Mouse (Mus musculus): ENCODE results near the gene Hmgcs1. TPM values are rescaled to one million over a fixed set of nuclear protein-coding genes. Genes with fewer than 3 reads are reported as not detected.
"Not testable (repeated sequence)": the region's sequence is repeated elsewhere in the genome, so short reads cannot be mapped to it uniquely, and the experiment has no call there.

Hmgcs1 gene
- polyA plus RNA-seq, 1 experiment from 2014 or later = 79.0 TPM

- no peak overlapping the region for H3K4me2 ChIP-seq (ENCODE audit: low read depth, low read length)
- no peaks in the 10 kb centered on the region for H3K4me1 ChIP-seq (ENCODE audit: control insufficient read depth, insufficient read depth, low read length)
- H3K36me3 ChIP-seq (ENCODE audit: control insufficient read depth, insufficient read depth) = no peaks in the 10 kb centered on the region
- H3K27me3 ChIP-seq (ENCODE audit: control insufficient read depth, insufficient read depth, low read length) = no peaks in the 10 kb centered on the region
- no peak overlapping the region for H3K27ac ChIP-seq (ENCODE audit: low read length)
- H3K4me3 ChIP-seq (ENCODE audit: low read length) = no peak overlapping the region
- H3K9me3 ChIP-seq (replicated peaks; ENCODE audit: control insufficient read depth, low read length) = no peaks in the 10 kb centered on the region
- 73% methylated on average over 6 of the region's 6 CpGs for WGBS
- no peak for ATAC-seq (replicated peaks; ENCODE audit: extremely low read depth, insufficient read depth, low FRiP score)
- no peak overlapping the region for H3K9ac ChIP-seq (ENCODE audit: low read length)
Measured at GRCm38 (mm10) chr13:119656846-119657416, 33.2 kb upstream of the Hmgcs1 start.

- not testable (repeated sequence) for H3K27me3 ChIP-seq (ENCODE audit: control insufficient read depth, insufficient read depth, low read length); H3K9me3 ChIP-seq (replicated peaks; ENCODE audit: control insufficient read depth, low read length); H3K9ac ChIP-seq (ENCODE audit: low read length); H3K4me2 ChIP-seq (ENCODE audit: low read depth, low read length); H3K4me3 ChIP-seq (ENCODE audit: low read length); H3K27ac ChIP-seq (ENCODE audit: low read length); ATAC-seq (replicated peaks; ENCODE audit: extremely low read depth, insufficient read depth, low FRiP score); H3K36me3 ChIP-seq (ENCODE audit: control insufficient read depth, insufficient read depth); H3K4me1 ChIP-seq (ENCODE audit: control insufficient read depth, insufficient read depth, low read length)
- WGBS = 82% methylated on average over 4 of the region's 9 CpGs
Measured at GRCm38 (mm10) chr13:119661420-119661819, 28.8 kb upstream of the Hmgcs1 start.

- Histone ChIP-seq H3K9me3 (replicated peaks; ENCODE audit: control insufficient read depth, low read length) (no peaks in the 10 kb centered on the region), H3K27me3 (ENCODE audit: control insufficient read depth, insufficient read depth, low read length) (no peaks in the 10 kb centered on the region), H3K9ac (ENCODE audit: low read length) (no peak overlapping the region), H3K4me2 (ENCODE audit: low read depth, low read length) (no peak overlapping the region), H3K27ac (ENCODE audit: low read length) (no peak overlapping the region), H3K4me3 (ENCODE audit: low read length) (no peak overlapping the region), H3K36me3 (ENCODE audit: control insufficient read depth, insufficient read depth) (no peaks in the 10 kb centered on the region), H3K4me1 (ENCODE audit: control insufficient read depth, insufficient read depth, low read length) (no peaks in the 10 kb centered on the region)
- ATAC-seq (replicated peaks; ENCODE audit: extremely low read depth, insufficient read depth, low FRiP score) = no peak
- WGBS = 75% methylated on average over 8 of the region's 8 CpGs
Measured at GRCm38 (mm10) chr13:119678794-119679193, 11.4 kb upstream of the Hmgcs1 start.

GRCm38 (mm10) chr13:119679721-119680120, 10.5 kb upstream of the Hmgcs1 start:
- Histone ChIP-seq H3K27ac (ENCODE audit: low read length) (no peak overlapping the region), H3K9me3 (replicated peaks; ENCODE audit: control insufficient read depth, low read length) (no peaks in the 10 kb centered on the region), H3K27me3 (ENCODE audit: control insufficient read depth, insufficient read depth, low read length) (no peaks in the 10 kb centered on the region), H3K4me2 (ENCODE audit: low read depth, low read length) (no peak overlapping the region), H3K9ac (ENCODE audit: low read length) (no peak overlapping the region), H3K4me3 (ENCODE audit: low read length) (no peak overlapping the region), H3K36me3 (ENCODE audit: control insufficient read depth, insufficient read depth) (no peaks in the 10 kb centered on the region), H3K4me1 (ENCODE audit: control insufficient read depth, insufficient read depth, low read length) (no peaks in the 10 kb centered on the region)
- 68% methylated on average over 2 of the region's 2 CpGs for WGBS
- no peak for ATAC-seq (replicated peaks; ENCODE audit: extremely low read depth, insufficient read depth, low FRiP score)

GRCm38 (mm10) chr13:119681161-119681560, 9.0 kb upstream of the Hmgcs1 start:
- Histone ChIP-seq H3K27ac (ENCODE audit: low read length) (no peak overlapping the region), H3K9ac (ENCODE audit: low read length) (no peak overlapping the region), H3K9me3 (replicated peaks; ENCODE audit: control insufficient read depth, low read length) (no peaks in the 10 kb centered on the region), H3K36me3 (ENCODE audit: control insufficient read depth, insufficient read depth) (no peaks in the 10 kb centered on the region), H3K27me3 (ENCODE audit: control insufficient read depth, insufficient read depth, low read length) (no peaks in the 10 kb centered on the region), H3K4me1 (ENCODE audit: control insufficient read depth, insufficient read depth, low read length) (no peaks in the 10 kb centered on the region), H3K4me3 (ENCODE audit: low read length) (no peak overlapping the region), H3K4me2 (ENCODE audit: low read depth, low read length) (no peak overlapping the region)
- ATAC-seq (replicated peaks; ENCODE audit: extremely low read depth, insufficient read depth, low FRiP score) = no peak
- 64% methylated on average over 3 of the region's 3 CpGs for WGBS

GRCm38 (mm10) chr13:119684416-119685177, 5.6 kb upstream of the Hmgcs1 start:
- Histone ChIP-seq H3K27ac (ENCODE audit: low read length) (no peak overlapping the region), H3K27me3 (ENCODE audit: control insufficient read depth, insufficient read depth, low read length) (no peaks in the 10 kb centered on the region), H3K9ac (ENCODE audit: low read length) (no peak overlapping the region), H3K4me2 (ENCODE audit: low read depth, low read length) (no peak overlapping the region), H3K4me3 (ENCODE audit: low read length) (no peak overlapping the region), H3K9me3 (replicated peaks; ENCODE audit: control insufficient read depth, low read length) (no peaks in the 10 kb centered on the region), H3K36me3 (ENCODE audit: control insufficient read depth, insufficient read depth) (no peaks in the 10 kb centered on the region), H3K4me1 (ENCODE audit: control insufficient read depth, insufficient read depth, low read length) (no peaks in the 10 kb centered on the region)
- WGBS = 73% methylated on average over 11 of the region's 11 CpGs
- ATAC-seq (replicated peaks; ENCODE audit: extremely low read depth, insufficient read depth, low FRiP score) = no peak

GRCm38 (mm10) chr13:119689709-119690038, 505 bp upstream of the Hmgcs1 start:
- Histone ChIP-seq H3K4me3 (ENCODE audit: low read length) (peak overlapping the region; percentile 86), H3K36me3 (ENCODE audit: control insufficient read depth, insufficient read depth) (peaks cover 2% of the 10 kb centered on the region; the same call in 1 of the 2 replicates), H3K9me3 (replicated peaks; ENCODE audit: control insufficient read depth, low read length) (no peaks in the 10 kb centered on the region), H3K27ac (ENCODE audit: low read length) (peak overlapping the region; percentile 46; the same call in 1 of the 2 replicates), H3K4me2 (ENCODE audit: low read depth, low read length) (peak overlapping the region; percentile 67), H3K4me1 (ENCODE audit: control insufficient read depth, insufficient read depth, low read length) (peaks cover 12% of the 10 kb centered on the region), H3K9ac (ENCODE audit: low read length) (0 out of 2 replicates have a peak overlapping the region, but pooled peaks have one; percentile 43), H3K27me3 (ENCODE audit: control insufficient read depth, insufficient read depth, low read length) (no peaks in the 10 kb centered on the region)
- WGBS = 9% methylated on average over 5 of the region's 5 CpGs
- ATAC-seq (replicated peaks; ENCODE audit: extremely low read depth, insufficient read depth, low FRiP score) = no peak

GRCm38 (mm10) chr13:119690876-119691620, 869 bp downstream of the Hmgcs1 start:
- peak overlapping the region; percentile 93 for H3K9ac ChIP-seq (ENCODE audit: low read length)
- H3K4me1 ChIP-seq (ENCODE audit: control insufficient read depth, insufficient read depth, low read length) = peaks cover 12% of the 10 kb centered on the region
- peak overlapping the region; percentile 86 for H3K4me3 ChIP-seq (ENCODE audit: low read length)
- peaks cover 2% of the 10 kb centered on the region; the same call in 1 of the 2 replicates for H3K36me3 ChIP-seq (ENCODE audit: control insufficient read depth, insufficient read depth)
- no peaks in the 10 kb centered on the region for H3K9me3 ChIP-seq (replicated peaks; ENCODE audit: control insufficient read depth, low read length)
- peak overlapping the region; percentile 64 for H3K4me2 ChIP-seq (ENCODE audit: low read depth, low read length)
- WGBS = 3% methylated on average over 7 of the region's 7 CpGs
- peak; percentile 0; the same call in 1 of the 2 replicates for ATAC-seq (replicated peaks; ENCODE audit: extremely low read depth, insufficient read depth, low FRiP score)
- H3K27ac ChIP-seq (ENCODE audit: low read length) = peak overlapping the region; percentile 98
- no peaks in the 10 kb centered on the region for H3K27me3 ChIP-seq (ENCODE audit: control insufficient read depth, insufficient read depth, low read length)

- Histone ChIP-seq H3K4me1 (ENCODE audit: control insufficient read depth, insufficient read depth, low read length) (peaks cover 12% of the 10 kb centered on the region), H3K4me2 (ENCODE audit: low read depth, low read length) (peak overlapping the region; percentile 64)
- not testable (repeated sequence) for H3K9ac ChIP-seq (ENCODE audit: low read length); ATAC-seq (replicated peaks; ENCODE audit: extremely low read depth, insufficient read depth, low FRiP score); H3K27ac ChIP-seq (ENCODE audit: low read length); H3K9me3 ChIP-seq (replicated peaks; ENCODE audit: control insufficient read depth, low read length); H3K27me3 ChIP-seq (ENCODE audit: control insufficient read depth, insufficient read depth, low read length); H3K4me3 ChIP-seq (ENCODE audit: low read length); H3K36me3 ChIP-seq (ENCODE audit: control insufficient read depth, insufficient read depth)
- WGBS = 88% methylated on average over 2 of the region's 3 CpGs
Measured at GRCm38 (mm10) chr13:119691958-119692357, 1.8 kb downstream of the Hmgcs1 start.
